Mouse (Mus musculus): ENCODE measurements at regions not wholly inside any gene's neighbourhood (a gene's known extent, or its start where the extent isn't known, plus 50 kb on each side); places are given as distances from the start of the nearest gene placed in this dataset.

DNA sequence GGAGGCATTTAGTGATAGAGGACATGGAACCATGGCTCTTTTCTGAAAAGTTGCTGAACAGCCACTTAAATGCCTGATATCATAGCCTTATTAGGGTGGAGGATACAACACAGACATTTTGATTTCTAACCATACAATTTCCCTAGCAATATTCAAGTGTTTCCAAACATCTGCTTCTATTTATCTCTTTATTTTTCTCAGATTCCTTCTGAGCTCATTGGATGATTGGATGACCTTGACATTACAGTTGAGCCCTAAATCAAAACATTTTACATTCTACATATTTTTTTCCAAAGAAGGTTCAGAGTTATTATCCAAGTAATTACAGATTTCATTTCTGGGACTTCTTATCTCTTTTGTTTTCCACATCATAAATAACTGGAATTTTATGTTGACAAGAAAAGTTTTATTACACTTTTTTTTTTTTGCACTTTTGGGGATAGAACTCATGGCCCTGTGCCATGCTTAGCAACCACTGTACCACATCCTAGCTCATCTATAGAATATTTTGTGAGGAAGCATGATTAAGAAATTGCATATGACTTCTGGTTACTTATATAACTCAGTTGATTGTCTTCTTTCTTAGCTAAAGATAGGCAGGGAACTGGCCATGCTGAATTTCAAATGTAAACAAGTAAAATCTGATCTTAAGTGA lies 309.6 kb upstream of the Thbs1 start:
- ATAC-seq (no peak), DNase-seq (no peak)
- no peak overlapping the region for H3K9ac ChIP-seq (replicated peaks)
- H3K4me2 ChIP-seq (ENCODE audit: low read depth, low read length): no peak overlapping the region
- H3K27me3 ChIP-seq (ENCODE audit: insufficient read depth, low read length): no peaks in the 10 kb centered on the region
- H3K36me3 ChIP-seq (replicated peaks; ENCODE audit: insufficient read depth, low read length): no peaks in the 10 kb centered on the region
- 0 out of 2 replicates have a peak, but pooled peaks cover 2% of the 10 kb centered on the region for H3K4me1 ChIP-seq (ENCODE audit: insufficient read depth)
- TF ChIP-seq EP300 (IDR thresholded peaks at IDR 0.05; ENCODE audit: low read depth): no peak
- TF ChIP-seq CTCF (IDR thresholded peaks at IDR 0.05; ENCODE audit: low read depth): no peak
- H3K27ac ChIP-seq (ENCODE audit: low read depth): no peak overlapping the region
- H3K4me3 ChIP-seq (ENCODE audit: low read depth, low read length): no peak overlapping the region
- no peaks in the 10 kb centered on the region for H3K9me3 ChIP-seq (ENCODE audit: low read length)

GRCm38 (mm10) chr2:117802686-117803085 lies 309.0 kb upstream of the Thbs1 start:
- Histone ChIP-seq H3K27ac (ENCODE audit: low read depth) (no peak overlapping the region), H3K9ac (replicated peaks) (no peak overlapping the region), H3K9me3 (ENCODE audit: low read length) (no peaks in the 10 kb centered on the region), H3K4me2 (ENCODE audit: low read depth, low read length) (no peak overlapping the region), H3K27me3 (ENCODE audit: insufficient read depth, low read length) (no peaks in the 10 kb centered on the region), H3K4me1 (ENCODE audit: insufficient read depth) (0 out of 2 replicates have a peak, but pooled peaks cover 2% of the 10 kb centered on the region), H3K36me3 (replicated peaks; ENCODE audit: insufficient read depth, low read length) (no peaks in the 10 kb centered on the region), H3K4me3 (ENCODE audit: low read depth, low read length) (no peak overlapping the region)
- ATAC-seq (peak; percentile 45; the same call in 1 of the 2 replicates), DNase-seq (no peak)
- 33% methylated on average over 2 of the region's 2 CpGs for WGBS (ENCODE audit: insufficient replicate concordance)
- TF ChIP-seq EP300 (IDR thresholded peaks at IDR 0.05; ENCODE audit: low read depth): 0 out of 2 replicates have a peak, but pooled peaks have one; percentile 24
- TF ChIP-seq CTCF (IDR thresholded peaks at IDR 0.05; ENCODE audit: low read depth): no peak

DNA sequence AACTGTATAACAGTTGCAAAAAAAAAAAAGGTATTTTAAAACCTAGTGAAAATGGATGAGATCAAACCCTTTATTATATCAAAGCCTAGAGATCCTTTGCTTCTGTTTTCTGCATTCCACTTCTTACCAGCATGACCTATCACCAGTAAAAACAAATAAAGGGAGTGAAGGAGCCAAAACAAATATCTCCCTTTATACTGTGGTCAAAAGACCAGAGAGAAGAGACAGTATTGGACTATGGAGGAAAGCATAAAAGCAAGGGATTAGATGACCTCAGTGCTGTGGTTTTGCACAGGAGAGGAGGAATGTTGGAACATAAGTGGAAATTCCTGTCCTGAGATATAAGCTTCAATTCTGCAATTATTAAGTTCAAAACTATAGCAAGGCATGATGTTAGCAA lies 307.0 kb upstream of the Thbs1 start:
- H3K9me3 ChIP-seq (ENCODE audit: low read length): no peaks in the 10 kb centered on the region
- no peak overlapping the region for H3K9ac ChIP-seq (replicated peaks)
- no peaks in the 10 kb centered on the region for H3K27me3 ChIP-seq (ENCODE audit: insufficient read depth, low read length)
- 0 out of 2 replicates have a peak, but pooled peaks cover 2% of the 10 kb centered on the region for H3K4me1 ChIP-seq (ENCODE audit: insufficient read depth)
- H3K4me3 ChIP-seq (ENCODE audit: low read depth, low read length): no peak overlapping the region
- no peak overlapping the region for H3K27ac ChIP-seq (ENCODE audit: low read depth)
- H3K4me2 ChIP-seq (ENCODE audit: low read depth, low read length): no peak overlapping the region
- ATAC-seq: peak; percentile 81
- no peak for DNase-seq
- H3K36me3 ChIP-seq (replicated peaks; ENCODE audit: insufficient read depth, low read length): no peaks in the 10 kb centered on the region
- TF ChIP-seq EP300 (IDR thresholded peaks at IDR 0.05; ENCODE audit: low read depth): 0 out of 2 replicates have a peak, but pooled peaks have one; percentile 8
- TF ChIP-seq CTCF (IDR thresholded peaks at IDR 0.05; ENCODE audit: low read depth): no peak

DNA sequence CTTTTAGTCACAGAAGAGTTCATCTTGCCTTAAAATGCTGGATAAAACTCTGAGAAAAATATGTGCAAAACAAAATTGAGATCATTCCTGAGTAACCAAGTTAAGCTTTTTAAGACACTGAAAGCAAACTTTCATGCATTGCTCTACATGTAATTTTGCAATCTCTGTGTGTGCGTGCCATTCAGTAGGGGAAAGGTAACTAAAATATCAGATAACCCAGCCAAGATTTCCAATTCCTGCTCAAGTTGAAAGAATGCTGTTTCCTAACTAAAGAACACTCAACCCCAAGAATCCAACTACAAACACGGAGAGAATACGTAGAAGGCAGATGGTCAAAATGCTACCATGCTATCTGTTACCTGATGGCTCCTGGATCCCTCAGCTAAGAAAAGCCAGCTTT lies 304.6 kb upstream of the Thbs1 start:
- H3K9me3 ChIP-seq (ENCODE audit: low read length): no peaks in the 10 kb centered on the region
- H3K27ac ChIP-seq (ENCODE audit: low read depth): 0 out of 2 replicates have a peak overlapping the region, but pooled peaks have one; percentile 22
- H3K36me3 ChIP-seq (replicated peaks; ENCODE audit: insufficient read depth, low read length): no peaks in the 10 kb centered on the region
- H3K4me1 ChIP-seq (ENCODE audit: insufficient read depth): no peaks in the 10 kb centered on the region
- DNase-seq: no peak
- no peak overlapping the region for H3K4me2 ChIP-seq (ENCODE audit: low read depth, low read length)
- no peak for TF ChIP-seq EP300 (IDR thresholded peaks at IDR 0.05; ENCODE audit: low read depth)
- TF ChIP-seq CTCF (IDR thresholded peaks at IDR 0.05; ENCODE audit: low read depth): no peak
- no peaks in the 10 kb centered on the region for H3K27me3 ChIP-seq (ENCODE audit: insufficient read depth, low read length)
- no peak overlapping the region for H3K4me3 ChIP-seq (ENCODE audit: low read depth, low read length)
- WGBS (ENCODE audit: insufficient replicate concordance): 77% methylated on average over 3 of the region's 3 CpGs
- H3K9ac ChIP-seq (replicated peaks): no peak overlapping the region
- ATAC-seq: no peak

DNA sequence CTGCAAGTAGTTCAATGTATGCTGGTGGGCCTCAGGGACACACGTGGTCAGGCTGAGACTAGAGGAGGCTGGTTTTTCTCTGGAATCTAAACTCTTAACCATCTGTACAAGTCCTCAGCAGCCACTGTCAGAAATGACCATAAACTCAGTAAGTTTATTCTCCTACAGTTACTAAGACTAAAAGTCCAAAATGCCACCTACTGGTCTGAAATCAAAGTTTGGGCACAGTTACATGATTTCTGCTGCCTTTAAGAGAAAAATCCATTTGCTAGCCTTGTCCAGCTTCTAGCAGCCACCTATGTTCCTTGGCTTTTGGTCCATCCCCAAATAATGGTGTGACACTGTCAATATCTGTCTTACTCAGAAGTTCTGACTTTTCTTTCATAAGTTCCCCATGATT lies 300.2 kb upstream of the Thbs1 start:
- no peak for TF ChIP-seq EP300 (IDR thresholded peaks at IDR 0.05; ENCODE audit: low read depth)
- TF ChIP-seq CTCF (IDR thresholded peaks at IDR 0.05; ENCODE audit: low read depth): no peak
- no peak for DNase-seq
- Histone ChIP-seq H3K27me3 (ENCODE audit: insufficient read depth, low read length) (no peaks in the 10 kb centered on the region), H3K4me2 (ENCODE audit: low read depth, low read length) (no peak overlapping the region), H3K9me3 (ENCODE audit: low read length) (no peaks in the 10 kb centered on the region), H3K36me3 (replicated peaks; ENCODE audit: insufficient read depth, low read length) (no peaks in the 10 kb centered on the region), H3K4me3 (ENCODE audit: low read depth, low read length) (no peak overlapping the region), H3K27ac (ENCODE audit: low read depth) (no peak overlapping the region), H3K9ac (replicated peaks) (no peak overlapping the region), H3K4me1 (ENCODE audit: insufficient read depth) (no peaks in the 10 kb centered on the region)
- WGBS (ENCODE audit: insufficient replicate concordance): 32% methylated on average over 1 of the region's 1 CpGs
- ATAC-seq: no peak

- no peak for DNase-seq
- Histone ChIP-seq H3K4me1 (ENCODE audit: insufficient read depth) (no peaks in the 10 kb centered on the region), H3K27ac (ENCODE audit: low read depth) (no peak overlapping the region), H3K36me3 (replicated peaks; ENCODE audit: insufficient read depth, low read length) (no peaks in the 10 kb centered on the region), H3K4me3 (ENCODE audit: low read depth, low read length) (no peak overlapping the region), H3K27me3 (ENCODE audit: insufficient read depth, low read length) (no peaks in the 10 kb centered on the region), H3K4me2 (ENCODE audit: low read depth, low read length) (no peak overlapping the region), H3K9me3 (ENCODE audit: low read length) (no peaks in the 10 kb centered on the region), H3K9ac (replicated peaks) (no peak overlapping the region)
- 69% methylated on average over 2 of the region's 2 CpGs for WGBS (ENCODE audit: insufficient replicate concordance)
- TF ChIP-seq CTCF (IDR thresholded peaks at IDR 0.05; ENCODE audit: low read depth) (no peak), EP300 (IDR thresholded peaks at IDR 0.05; ENCODE audit: low read depth) (no peak)
- ATAC-seq: no peak
Measured at GRCm38 (mm10) chr2:117811931-117812330, 299.7 kb upstream of the Thbs1 start.

Measured in liver, postnatal 0 days (tissue).